Mouse (Mus musculus) lung, embryonic 16.5 days (tissue): ENCODE data around the gene Tbc1d17. TPM values are rescaled to one million over a fixed set of nuclear protein-coding genes. Genes with fewer than 3 reads are reported as not detected.
A peak's percentile ranks its signal among the peaks of the same experiment; 100 is the strongest.

Experiments
- ATAC-seq: fragments of 200-750 bp; cut with Nextera tagmentation; 2 replicates; pipeline ENCODE4 v1.8.0; 2017; ENCODE audit warnings: low read depth, mild to moderate bottlenecking, moderate library complexity
- H3K27ac ChIP-seq: fragments of 300-500 bp; sonication (generic); 2 replicates; pipeline ENCODE4 v1.5.1; 2014; ENCODE audit warnings: mild to moderate bottlenecking, control low read depth, low read length
- H3K27me3 ChIP-seq: fragments of 300-500 bp; sonication (generic); 2 replicates; pipeline ENCODE4 v1.6.1; 2014; ENCODE audit warnings: low read depth, low read length, mixed read lengths; ENCODE audit not compliant: control insufficient read depth, insufficient read depth
- H3K36me3 ChIP-seq: fragments of 300-500 bp; sonication (generic); 2 replicates; pipeline ENCODE4 v1.6.1; 2014; ENCODE audit warnings: low read length; ENCODE audit not compliant: control insufficient read depth, insufficient read depth
- H3K4me1 ChIP-seq: fragments of 300-500 bp; sonication (generic); replicated peaks from 2 replicates; pipeline ENCODE4 v1.6.1; 2014; ENCODE audit warnings: low read length, mixed read lengths; ENCODE audit not compliant: control insufficient read depth, insufficient read depth
- H3K4me2 ChIP-seq: fragments of 300-500 bp; sonication (generic); 2 replicates; pipeline ENCODE4 v1.6.1; 2014; ENCODE audit warnings: low read depth, low read length, control low read depth
- H3K4me3 ChIP-seq: fragments of 300-500 bp; sonication (generic); 2 replicates; pipeline ENCODE4 v1.5.1; 2014; ENCODE audit warnings: mild to moderate bottlenecking, low read length, control low read depth
- H3K9ac ChIP-seq: fragments of 300-500 bp; sonication (generic); 2 replicates; pipeline ENCODE4 v1.6.1; 2014; ENCODE audit warnings: low read length, control low read depth
- H3K9me3 ChIP-seq: fragments of 300-500 bp; sonication (generic); 2 replicates; pipeline ENCODE4 v1.6.1; 2016; ENCODE audit warnings: low read length; ENCODE audit not compliant: control insufficient read depth
- WGBS: fragments of 180-500 bp; shearing (Covaris S2); extraction: QIAGEN DNeasy Blood & Tissue Kit; methylation state at CpG from one replicate; pipeline ENCODE4 v1.1.7; 2014; 5-methylcytosine and 5-hydroxymethylcytosine counted together
- polyA plus RNA-seq: library from polyadenylated mRNA; unstranded; fragments of >200 nt; fragmentation: Nextera tagmentation; extraction: Ambion mirVana; gene quantifications from 2 replicates; pipeline ENCODE4 v1.2.1, GENCODE M21; 2015

Gene Tbc1d17
- polyA plus RNA-seq, 1 experiment from 2014 or later: 84.4 TPM

GRCm38 (mm10) chr7:44839491-44840191 is 9.2 kb downstream of the Tbc1d17 start:
- ATAC-seq: peak; percentile 53
- Histone ChIP-seq H3K27ac (no peak overlapping the region), H3K4me2 (peak overlapping the region; percentile 67), H3K4me1 (peaks cover 17% of the 10 kb centered on the region), H3K36me3 (peaks cover 29% of the 10 kb centered on the region), H3K4me3 (peak overlapping the region; percentile 40), H3K9me3 (no peaks in the 10 kb centered on the region), H3K9ac (peak overlapping the region; percentile 62), H3K27me3 (peaks cover 12% of the 10 kb centered on the region)
- 3% methylated on average over 57 of the region's 58 CpGs for WGBS

GRCm38 (mm10) chr7:44839171-44839490 is 9.7 kb downstream of the Tbc1d17 start:
- Histone ChIP-seq H3K27ac (no peak overlapping the region), H3K9me3 (no peaks in the 10 kb centered on the region), H3K36me3 (peaks cover 24% of the 10 kb centered on the region), H3K4me2 (peak overlapping the region; percentile 67), H3K4me1 (peaks cover 17% of the 10 kb centered on the region), H3K4me3 (peak overlapping the region; percentile 40; the same call in 1 of the 2 replicates), H3K9ac (peak overlapping the region; percentile 62), H3K27me3 (peaks cover 12% of the 10 kb centered on the region)
- WGBS: 30% methylated on average over 11 of the region's 11 CpGs
- no peak for ATAC-seq

GRCm38 (mm10) chr7:44838073-44838472 is 10.8 kb downstream of the Tbc1d17 start:
- Histone ChIP-seq H3K4me2 (no peak overlapping the region), H3K36me3 (peaks cover 15% of the 10 kb centered on the region), H3K9me3 (no peaks in the 10 kb centered on the region), H3K9ac (no peak overlapping the region), H3K27ac (no peak overlapping the region), H3K4me3 (no peak overlapping the region), H3K27me3 (peaks cover 12% of the 10 kb centered on the region), H3K4me1 (peaks cover 18% of the 10 kb centered on the region)
- 87% methylated on average over 6 of the region's 6 CpGs for WGBS
- ATAC-seq: no peak

GRCm38 (mm10) chr7:44836423-44837053 is 12.3 kb downstream of the Tbc1d17 start:
- Histone ChIP-seq H3K27me3 (peaks cover 12% of the 10 kb centered on the region), H3K36me3 (peaks cover 7% of the 10 kb centered on the region), H3K9ac (no peak overlapping the region), H3K4me3 (no peak overlapping the region), H3K9me3 (no peaks in the 10 kb centered on the region), H3K4me1 (peaks cover 20% of the 10 kb centered on the region), H3K4me2 (no peak overlapping the region), H3K27ac (no peak overlapping the region)
- no peak for ATAC-seq
- 77% methylated on average over 9 of the region's 9 CpGs for WGBS

GRCm38 (mm10) chr7:44836016-44836404 is 12.9 kb downstream of the Tbc1d17 start:
- no peak for ATAC-seq
- Histone ChIP-seq H3K36me3 (peaks cover 8% of the 10 kb centered on the region), H3K9me3 (no peaks in the 10 kb centered on the region), H3K4me2 (no peak overlapping the region), H3K27me3 (peaks cover 12% of the 10 kb centered on the region), H3K4me1 (peaks cover 20% of the 10 kb centered on the region), H3K9ac (no peak overlapping the region), H3K27ac (no peak overlapping the region), H3K4me3 (no peak overlapping the region)
- WGBS: 36% methylated on average over 3 of the region's 3 CpGs

GRCm38 (mm10) chr7:44835373-44836015 is 13.4 kb downstream of the Tbc1d17 start:
- H3K4me3 ChIP-seq: no peak overlapping the region
- H3K27ac ChIP-seq: no peak overlapping the region
- H3K9ac ChIP-seq: no peak overlapping the region
- no peaks in the 10 kb centered on the region for H3K9me3 ChIP-seq
- ATAC-seq: no peak
- H3K27me3 ChIP-seq: peaks cover 7% of the 10 kb centered on the region
- H3K4me2 ChIP-seq: no peak overlapping the region
- H3K36me3 ChIP-seq: peaks cover 10% of the 10 kb centered on the region
- H3K4me1 ChIP-seq: peaks cover 20% of the 10 kb centered on the region
- WGBS: 91% methylated on average over 1 of the region's 1 CpGs

GRCm38 (mm10) chr7:44832763-44833162 is 16.1 kb downstream of the Tbc1d17 start:
- no peak overlapping the region for H3K4me3 ChIP-seq
- ATAC-seq: no peak
- no peaks in the 10 kb centered on the region for H3K9me3 ChIP-seq
- no peak overlapping the region for H3K27ac ChIP-seq
- H3K27me3 ChIP-seq: no peaks in the 10 kb centered on the region
- peaks cover 7% of the 10 kb centered on the region; the same call in 1 of the 2 replicates for H3K4me1 ChIP-seq
- no peak overlapping the region for H3K4me2 ChIP-seq
- H3K36me3 ChIP-seq: peaks cover 29% of the 10 kb centered on the region
- H3K9ac ChIP-seq: no peak overlapping the region
- 42% methylated on average over 4 of the region's 4 CpGs for WGBS

- Histone ChIP-seq H3K27me3 (no peaks in the 10 kb centered on the region), H3K4me3 (no peak overlapping the region), H3K9me3 (no peaks in the 10 kb centered on the region), H3K36me3 (peaks cover 29% of the 10 kb centered on the region), H3K9ac (no peak overlapping the region), H3K4me2 (no peak overlapping the region), H3K27ac (no peak overlapping the region), H3K4me1 (peaks cover 8% of the 10 kb centered on the region)
- 89% methylated on average over 5 of the region's 5 CpGs for WGBS
- ATAC-seq: no peak
These were observed 20.2 kb downstream of the Tbc1d17 start for GRCm38 (mm10) chr7:44828706-44829105.

- WGBS: 80% methylated on average over 3 of the region's 3 CpGs
- H3K9ac ChIP-seq: no peak overlapping the region
- H3K4me2 ChIP-seq: no peak overlapping the region
- no peak for ATAC-seq
- H3K4me1 ChIP-seq: peaks cover 8% of the 10 kb centered on the region; the same call in 1 of the 2 replicates
- H3K27ac ChIP-seq: no peak overlapping the region
- no peaks in the 10 kb centered on the region for H3K9me3 ChIP-seq
- H3K4me3 ChIP-seq: no peak overlapping the region
- H3K36me3 ChIP-seq: peaks cover 29% of the 10 kb centered on the region
- H3K27me3 ChIP-seq: no peaks in the 10 kb centered on the region
These were observed 22.1 kb downstream of the Tbc1d17 start for GRCm38 (mm10) chr7:44826771-44827170.
